Mouse (Mus musculus) neural tube, postnatal 0 days (tissue): ENCODE data around the gene Kat5. TPM values are rescaled to one million over a fixed set of nuclear protein-coding genes. Genes with fewer than 3 reads are reported as not detected.

Source experiments
- polyA plus RNA-seq: library from polyadenylated mRNA; unstranded; fragments of >200 nt; fragmentation: Nextera tagmentation; extraction: Ambion mirVana; gene quantifications from 2 replicates; pipeline ENCODE4 v1.2.1, GENCODE M21; 2015

Kat5 gene
- 61.9 and 70.5 TPM in 2 replicates for polyA plus RNA-seq

DNA sequence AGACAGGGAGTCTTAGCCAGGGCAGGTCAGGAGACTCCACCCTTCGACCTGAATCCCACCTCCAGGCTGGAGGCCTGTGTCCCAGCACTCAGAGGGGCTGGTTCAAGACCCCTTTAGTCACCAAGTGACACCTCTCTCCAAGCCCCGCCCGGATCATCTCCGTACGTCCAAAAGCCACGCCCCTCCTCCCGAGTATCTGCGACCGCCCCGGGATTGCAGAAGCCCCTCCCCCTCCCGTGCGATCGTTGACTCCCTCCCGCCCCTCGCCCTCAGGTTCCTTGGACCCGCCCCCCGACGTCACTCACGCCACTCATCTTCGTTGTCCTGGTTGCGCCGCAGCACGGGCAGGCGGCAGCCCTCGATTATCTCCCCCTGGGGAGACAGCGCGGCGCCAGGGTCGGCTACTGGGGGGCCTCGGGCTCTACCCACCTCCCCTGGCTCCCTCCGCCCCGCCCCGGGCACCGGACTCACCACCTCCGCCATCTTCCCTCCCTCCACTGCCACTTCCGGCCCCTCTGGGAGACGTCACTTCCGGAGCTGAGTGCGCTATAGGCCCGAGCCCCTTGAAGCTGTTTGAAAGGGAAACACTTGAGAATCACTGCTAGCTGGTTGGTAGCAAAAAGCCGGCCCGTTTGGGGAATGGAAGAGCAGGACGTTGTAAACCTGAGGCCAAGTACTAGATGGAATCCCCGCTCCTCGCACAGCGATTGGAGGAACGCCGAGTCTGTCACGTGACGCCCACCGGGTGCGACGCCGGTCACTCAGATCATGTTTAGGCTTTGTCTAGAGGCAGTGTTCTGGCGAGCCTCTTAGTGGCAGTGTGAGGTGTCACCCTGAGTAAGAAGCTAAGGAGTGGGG lies at the start of gene Kat5:
Gene Kat5, minus strand, starts transcription at position 691 of the 858 bp plus-strand sequence.

DNA sequence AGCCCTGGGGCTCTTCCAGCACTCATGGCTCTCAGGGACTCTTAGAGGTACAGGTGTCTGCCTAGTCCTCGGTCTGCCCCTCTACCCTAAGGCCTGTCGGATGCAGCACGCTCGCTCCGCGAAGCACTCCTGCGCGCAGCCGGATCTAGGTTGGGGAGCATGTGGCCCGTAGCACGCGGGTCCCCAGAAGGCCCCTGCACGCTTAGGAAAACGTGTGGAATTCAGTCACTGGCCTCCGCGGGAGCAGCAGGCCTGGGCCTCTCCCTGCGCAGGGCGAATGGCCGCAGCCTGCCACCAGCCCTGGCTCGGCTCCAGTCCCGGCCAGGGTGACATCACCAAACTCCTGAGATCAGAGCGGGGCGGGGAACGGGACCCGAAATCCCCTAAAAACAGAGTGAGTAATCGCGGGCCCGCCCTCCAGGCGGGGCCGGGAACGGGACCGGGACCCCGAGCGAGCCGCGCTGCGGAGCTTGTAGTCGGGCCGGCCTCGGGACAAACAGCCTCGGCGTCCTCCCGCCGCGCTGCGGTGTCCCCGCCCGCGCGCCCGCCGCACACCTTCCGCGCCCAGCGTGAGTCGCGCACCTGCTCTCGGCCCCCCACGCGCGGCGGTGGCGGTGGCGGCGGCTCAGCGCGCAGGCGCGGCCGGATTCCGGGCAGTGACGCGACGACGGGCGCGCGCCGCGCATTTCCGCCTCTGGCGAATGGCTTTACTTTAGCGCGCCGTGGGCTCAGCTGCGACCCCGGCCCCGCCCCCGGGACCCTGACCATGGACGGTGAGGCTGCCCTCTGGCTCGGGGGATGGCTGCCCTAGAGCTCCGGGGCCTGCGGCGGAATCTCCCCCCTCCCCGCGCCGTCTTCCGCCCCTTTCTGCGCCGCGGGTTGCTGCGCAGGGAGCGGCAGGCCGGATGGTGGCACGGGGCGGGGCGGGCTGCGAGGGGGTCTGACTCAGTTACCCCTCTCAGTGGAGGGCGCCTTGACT lies 27.3 kb upstream of the Kat5 start, which contains the start of gene Rela:
Gene Rela, plus strand, starts transcription at position 415 of the 979 bp plus-strand sequence.

DNA sequence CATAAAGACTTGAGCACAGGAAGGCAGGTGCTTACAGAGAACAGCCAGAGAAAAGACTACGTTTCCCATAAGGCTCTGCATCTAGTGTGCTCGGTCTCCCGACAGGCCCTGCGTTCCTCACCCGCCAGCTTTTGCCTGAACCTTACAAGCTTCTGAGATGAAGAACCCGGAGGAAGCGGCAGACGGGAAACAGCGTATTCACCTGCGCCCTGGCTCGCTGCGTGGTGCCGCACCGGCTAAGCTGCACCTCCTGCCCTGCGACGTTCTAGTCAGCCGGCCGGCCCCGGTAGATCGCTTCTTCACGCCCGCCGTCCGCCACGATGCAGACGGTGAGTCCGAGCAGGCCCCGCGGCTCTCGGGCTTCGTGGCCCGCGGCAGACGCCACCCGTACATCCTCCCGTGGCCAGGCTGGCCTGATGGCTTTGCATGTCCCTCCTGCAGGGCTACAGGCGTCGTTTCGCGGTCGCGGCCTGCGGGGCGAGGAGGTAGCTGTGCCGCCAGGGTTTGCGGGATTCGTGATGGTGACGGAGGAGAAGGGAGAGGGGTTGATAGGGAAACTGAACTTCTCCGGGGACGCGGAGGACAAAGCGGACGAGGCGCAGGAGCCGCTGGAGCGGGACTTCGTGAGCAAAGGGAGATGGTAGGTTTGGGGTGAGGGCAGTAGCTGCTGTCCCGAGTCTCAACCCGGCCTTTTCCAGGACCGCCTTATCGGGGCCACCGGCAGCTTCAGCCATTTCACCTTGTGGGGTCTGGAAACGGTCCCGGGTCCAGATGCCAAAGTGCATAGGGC lies 8.1 kb downstream of the Kat5 start, which contains the start of gene Rnaseh2c:
Gene Rnaseh2c, plus strand, starts transcription at position 122 of the 790 bp plus-strand sequence.

DNA sequence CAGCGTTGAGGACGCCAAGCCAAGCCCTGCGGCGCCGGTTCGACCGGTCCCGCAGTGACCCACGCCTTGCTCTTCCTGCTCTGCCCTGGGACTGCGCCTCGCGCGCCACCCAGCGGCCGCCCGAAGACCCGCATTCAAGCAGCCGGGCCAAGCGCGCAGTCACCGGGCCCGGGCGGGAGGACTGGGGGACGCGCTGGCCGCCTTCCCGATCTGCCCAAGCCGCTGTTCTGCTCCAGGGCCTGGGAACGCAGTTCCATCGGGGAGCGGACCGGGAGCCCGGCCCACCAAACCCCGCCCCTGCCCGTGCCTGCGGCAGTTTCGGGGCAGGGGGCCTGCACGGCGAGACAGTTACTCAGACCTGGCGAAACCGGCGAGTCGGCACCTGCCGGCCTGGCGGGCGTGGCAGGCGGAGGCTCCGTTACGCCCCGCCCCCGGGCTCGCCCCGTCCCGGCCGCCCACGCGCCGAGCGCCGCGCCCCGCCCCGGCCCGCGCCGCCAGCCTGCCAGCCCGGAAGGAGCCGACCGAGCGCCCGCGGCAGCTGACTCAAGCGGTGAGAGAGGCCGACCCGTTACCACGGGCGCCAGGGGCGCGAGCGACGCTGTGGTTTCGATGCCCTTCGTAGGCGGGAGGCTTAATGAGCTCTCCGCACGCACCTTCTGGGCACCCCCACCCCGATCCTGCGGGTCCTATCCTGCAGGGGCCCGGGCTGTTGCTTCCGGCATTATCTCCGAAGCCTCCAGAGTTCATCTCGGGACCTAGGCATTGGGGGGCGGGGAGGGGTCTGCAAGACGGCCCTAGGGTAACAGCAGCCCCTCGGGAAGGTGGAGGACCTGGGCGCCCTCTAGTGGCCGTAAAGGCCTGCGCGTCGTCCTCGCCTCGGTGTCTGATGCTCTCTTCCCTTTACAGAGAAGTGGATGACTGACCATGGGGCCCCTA lies 42.2 kb downstream of the Kat5 start, which contains the start of gene Ap5b1:
Gene Ap5b1, plus strand, starts transcription at position 492 of the 936 bp plus-strand sequence.

DNA sequence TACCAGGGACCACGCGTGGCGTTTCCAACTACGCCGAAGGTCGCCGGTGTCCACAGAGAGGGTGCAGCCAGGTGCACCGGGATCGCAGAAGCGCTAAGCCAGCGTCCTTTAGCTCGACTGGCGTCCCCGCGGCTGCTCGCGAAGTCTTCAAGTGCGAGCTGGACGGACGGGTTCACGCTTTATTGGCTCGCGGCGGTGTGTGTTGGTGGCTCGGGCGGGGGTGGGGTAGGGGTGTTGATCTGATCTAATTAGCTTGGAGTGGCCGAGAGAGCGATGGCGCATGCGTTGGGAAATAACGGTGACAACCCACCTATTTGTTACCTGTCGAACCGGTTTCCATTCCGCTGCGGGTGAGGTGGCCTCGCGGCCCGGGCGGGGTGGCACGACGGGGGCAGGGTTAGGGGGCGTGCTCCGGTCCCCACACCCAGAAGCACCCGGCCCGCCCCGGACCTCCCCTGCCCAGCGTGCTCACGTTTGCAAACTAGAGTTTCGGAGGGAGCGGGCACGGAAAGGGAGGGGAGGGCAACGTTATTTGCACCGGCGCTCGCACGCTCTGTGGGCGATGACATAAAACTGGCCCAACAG lies 49.5 kb downstream of the Kat5 start, which contains the start of gene Ovol1:
Gene Ovol1, minus strand, starts transcription at position 190 of the 585 bp plus-strand sequence.

Other genes with a start within 250 kb of the Kat5 start
- 38.0 and 39.8 TPM in 2 replicates for gene Eif1ad, start 243.5 kb downstream of the Kat5 start, polyA plus RNA-seq
- gene Banf1, start 243.1 kb downstream of the Kat5 start, polyA plus RNA-seq = 289 and 303 TPM in 2 replicates
- 51.9 and 57.3 TPM in 2 replicates for gene Sart1, start 221.5 kb downstream of the Kat5 start, polyA plus RNA-seq
- not detected in 2 replicates for gene Tsga10ip, start 207.7 kb downstream of the Kat5 start, polyA plus RNA-seq
- gene Drap1, start 185.3 kb downstream of the Kat5 start, polyA plus RNA-seq = 343 and 347 TPM in 2 replicates
- 89.6 and 104 TPM in 2 replicates for gene AI837181, start 185.1 kb downstream of the Kat5 start, polyA plus RNA-seq
- not detected in 2 replicates for gene Fosl1, start 162.7 kb downstream of the Kat5 start, polyA plus RNA-seq
- gene Ccdc85b, start 152.3 kb downstream of the Kat5 start, polyA plus RNA-seq = 21.3 and 22.9 TPM in 2 replicates
- gene Fibp, start 149.6 kb downstream of the Kat5 start, polyA plus RNA-seq = 161 and 163 TPM in 2 replicates
- 1.4 and 2.2 TPM in 2 replicates for gene Ctsw, start 141.7 kb downstream of the Kat5 start, polyA plus RNA-seq
- 44.4 and 50.1 TPM in 2 replicates for gene Efemp2, start 136.3 kb downstream of the Kat5 start, polyA plus RNA-seq
- gene Mus81, start 121.8 kb downstream of the Kat5 start, polyA plus RNA-seq = 33.8 and 43.8 TPM in 2 replicates
- gene Cfl1, start 119.8 kb downstream of the Kat5 start, polyA plus RNA-seq = 2,893 and 3,202 TPM in 2 replicates
- not detected in 2 replicates for gene 1700020D05Rik, start 106.5 kb downstream of the Kat5 start, polyA plus RNA-seq
- 74.9 and 90.0 TPM in 2 replicates for gene Snx32, start 99.7 kb downstream of the Kat5 start, polyA plus RNA-seq
- gene Ovol1, start 49.6 kb downstream of the Kat5 start, polyA plus RNA-seq = 0.25 TPM in 1 of 2 replicates, not detected in the other
- 3.7 and 3.8 TPM in 2 replicates for gene Ap5b1, start 42.2 kb downstream of the Kat5 start, polyA plus RNA-seq
- 67.3 and 75.0 TPM in 2 replicates for gene Rnaseh2c, start 8.4 kb downstream of the Kat5 start, polyA plus RNA-seq
- gene Rela, start 27.2 kb upstream of the Kat5 start, polyA plus RNA-seq = 27.0 and 30.9 TPM in 2 replicates
- gene Sipa1, start 53.5 kb upstream of the Kat5 start, polyA plus RNA-seq = 22.6 and 22.9 TPM in 2 replicates
- gene Map3k11, start 78.5 kb upstream of the Kat5 start, polyA plus RNA-seq = 10.7 and 12.0 TPM in 2 replicates
- 16.5 and 22.2 TPM in 2 replicates for gene Pcnx3, start 78.7 kb upstream of the Kat5 start, polyA plus RNA-seq
- gene Kcnk7, start 94.1 kb upstream of the Kat5 start, polyA plus RNA-seq = 0.25 and 0.53 TPM in 2 replicates
- gene Ehbp1l1, start 116.1 kb upstream of the Kat5 start, polyA plus RNA-seq = 39.6 and 46.6 TPM in 2 replicates
- gene Fam89b, start 119.4 kb upstream of the Kat5 start, polyA plus RNA-seq = 111 and 124 TPM in 2 replicates
- 20.0 and 20.8 TPM in 2 replicates for gene Ltbp3, start 130.7 kb upstream of the Kat5 start, polyA plus RNA-seq
- 75.6 and 85.9 TPM in 2 replicates for gene Scyl1, start 161.2 kb upstream of the Kat5 start, polyA plus RNA-seq